Mouse (Mus musculus) right cerebral cortex, postnatal 36 days (tissue): Measurements from ENCODE around the gene Ldb2.

ENCODE experiments used
- DNase-seq, 2 experiments: peaks; one replicate each; pipeline ENCODE4 v3.0.0; 2022; ENCODE audit warnings: low spot score in 2 of 2, mixed read lengths in 1 of 2

Gene Ldb2

DNA sequence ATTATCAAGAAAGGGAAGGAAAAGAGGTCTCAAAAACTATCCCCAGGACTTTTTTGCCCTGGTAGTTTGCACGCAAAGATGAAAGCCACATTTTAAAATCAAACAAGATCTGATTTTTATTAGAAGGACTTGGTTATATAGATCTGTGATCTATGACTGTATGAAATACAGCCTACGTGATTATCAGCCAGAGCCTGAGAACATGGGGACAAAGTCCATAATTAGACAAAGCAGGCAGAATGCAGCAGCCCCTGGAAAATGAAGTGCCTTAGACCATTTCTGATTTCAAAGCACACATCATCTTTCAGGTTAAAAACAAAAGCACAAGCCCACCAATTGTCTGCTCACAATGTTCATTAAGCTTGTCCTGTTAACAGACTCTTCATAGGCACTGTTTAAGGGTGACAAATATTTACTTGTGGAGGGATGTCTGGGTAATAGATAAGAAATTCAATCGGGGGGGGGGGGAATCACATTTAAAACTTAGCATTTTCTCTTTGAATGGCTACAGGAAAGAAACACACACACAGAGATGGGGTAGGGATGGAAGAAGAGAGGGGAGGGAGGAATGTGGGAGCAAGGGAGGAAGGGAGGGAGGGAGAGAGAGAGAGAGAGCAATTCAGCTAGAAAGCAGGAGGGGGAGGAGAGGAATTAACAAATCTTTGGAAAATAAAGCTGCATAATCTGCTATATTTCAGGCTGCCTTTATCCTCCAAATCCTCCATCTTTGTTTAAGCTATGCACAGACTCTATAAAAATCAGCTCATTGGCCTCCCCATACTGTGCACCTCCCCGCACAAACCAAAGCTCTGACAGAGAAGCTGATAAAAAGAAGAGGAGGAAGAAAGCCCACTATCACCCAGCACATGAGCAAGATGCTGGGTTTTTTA is 153.3 kb downstream of the Ldb2 start:
- no peak for DNase-seq

DNA sequence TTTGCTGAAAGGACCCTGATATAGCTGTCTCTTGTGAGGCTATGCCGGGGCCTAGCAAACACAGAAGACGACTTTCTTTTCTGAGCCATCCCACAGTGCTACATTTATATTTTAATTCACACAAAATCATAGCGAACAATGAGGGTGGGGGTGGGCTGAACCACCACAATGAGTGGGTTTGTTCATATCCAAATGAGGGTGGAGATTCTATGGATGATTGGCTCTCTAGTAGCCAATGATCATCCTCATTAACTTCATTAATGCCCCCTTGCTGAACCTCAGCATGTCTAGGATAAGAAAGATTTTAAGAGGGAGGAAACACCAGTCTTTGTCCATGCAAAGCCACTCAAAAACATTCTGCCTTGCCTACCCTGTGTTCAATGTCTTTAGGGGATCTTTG is 156.4 kb downstream of the Ldb2 start:
- DNase-seq: no peak

DNA sequence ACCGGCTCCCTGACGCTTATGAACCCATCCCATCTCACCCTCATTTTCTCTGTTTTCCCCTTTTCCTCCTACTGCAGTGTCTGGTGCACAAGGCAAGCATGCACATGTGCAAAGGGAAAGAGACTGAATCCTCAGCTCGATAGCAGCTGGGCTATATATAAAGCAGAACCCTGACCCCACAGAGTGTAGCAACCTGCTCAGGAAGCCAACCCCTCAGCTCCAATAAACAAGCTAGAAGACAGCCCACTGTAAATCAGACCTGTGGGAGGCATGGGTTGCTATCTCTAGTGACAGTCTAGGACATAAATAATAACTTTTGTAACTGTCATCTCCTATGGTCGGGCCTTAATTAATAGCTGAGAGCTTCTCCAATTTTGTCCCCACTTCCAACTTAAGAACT is 158.4 kb downstream of the Ldb2 start:
- no peak for DNase-seq

DNA sequence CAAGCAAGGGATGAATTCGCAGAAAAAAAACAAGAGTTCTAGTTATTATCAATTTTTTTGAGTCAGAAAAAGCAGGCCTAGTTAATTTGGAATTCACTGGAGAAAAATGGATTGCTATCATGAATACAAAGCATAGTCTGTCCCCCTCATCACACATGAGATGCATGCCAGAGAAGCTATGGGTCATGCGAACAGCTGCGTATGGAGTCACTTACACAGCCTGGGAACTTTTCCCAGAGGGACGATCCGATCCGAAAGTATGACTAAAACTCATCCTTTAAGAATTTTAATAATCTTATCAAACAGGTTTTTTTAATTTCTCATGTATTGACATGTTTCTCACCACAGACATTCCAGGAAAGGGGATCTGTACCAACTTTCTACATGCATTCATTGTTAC is 163.9 kb downstream of the Ldb2 start:
- no peak for DNase-seq

DNA sequence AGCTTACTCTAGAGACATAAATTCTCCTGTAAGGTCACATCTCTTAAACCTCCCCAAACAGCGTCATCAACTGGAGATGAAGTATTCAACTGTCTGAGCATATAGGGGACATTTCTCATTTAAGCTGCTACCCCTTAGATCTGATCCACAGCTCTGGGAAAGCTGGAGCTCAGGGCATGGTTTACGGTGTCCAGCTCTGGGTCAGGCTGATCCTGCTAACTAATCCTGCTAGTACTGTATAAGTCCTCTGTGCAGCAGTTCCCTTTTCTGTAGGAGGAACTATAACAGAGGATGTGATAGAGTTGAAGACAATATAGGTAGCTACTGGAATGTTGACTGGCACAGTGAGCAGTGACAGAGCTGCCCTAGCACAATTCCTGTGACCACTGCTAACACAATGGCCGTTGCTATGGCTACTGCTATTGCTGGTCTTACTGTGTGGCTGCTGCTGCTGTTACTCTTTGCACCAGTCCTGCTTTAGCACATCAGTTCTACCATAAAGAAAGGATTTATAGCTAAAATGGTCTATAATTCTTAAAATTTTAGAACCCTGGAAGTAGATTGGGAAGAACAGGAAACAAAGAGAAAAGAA is 170.3 kb downstream of the Ldb2 start:
- no peak for DNase-seq

DNA sequence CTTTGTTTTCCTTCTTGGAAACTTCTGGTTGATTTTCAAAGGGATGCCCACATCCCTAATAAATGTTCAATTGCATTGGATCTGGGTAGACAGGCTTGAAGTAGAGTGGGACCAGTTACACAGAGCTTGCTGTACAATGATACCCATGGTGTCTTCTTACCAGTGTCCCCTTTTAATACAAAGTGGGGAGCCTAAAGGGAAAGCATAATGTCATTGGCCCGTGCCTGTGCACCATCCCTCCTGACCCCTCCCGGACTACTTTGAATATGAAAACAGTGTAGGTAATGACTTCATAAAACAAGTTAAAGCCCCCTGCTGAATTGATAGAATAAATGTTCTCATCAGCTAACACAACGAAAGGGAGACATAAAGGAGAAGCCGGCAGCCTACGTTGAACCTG is 172.0 kb downstream of the Ldb2 start:
- DNase-seq: no peak

DNA sequence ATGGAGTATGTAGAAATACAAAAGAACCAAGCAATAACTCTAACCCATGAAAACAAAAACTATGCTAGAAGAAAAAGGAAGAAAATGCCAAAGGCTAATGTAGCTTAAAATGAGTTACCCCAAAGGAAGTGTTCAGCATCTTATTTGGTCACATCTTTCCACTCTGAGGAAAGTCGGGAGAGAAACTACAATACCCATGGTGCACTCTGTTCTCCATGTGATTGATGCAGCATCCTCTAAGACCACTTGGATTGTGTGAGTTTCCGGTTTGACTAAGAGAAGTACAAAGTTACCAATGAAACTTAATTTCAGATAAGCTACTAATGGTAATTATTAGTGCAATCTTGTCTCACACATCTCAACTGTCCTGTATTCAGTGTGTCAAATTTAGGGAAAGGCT is 172.6 kb downstream of the Ldb2 start:
- no peak for DNase-seq

DNA sequence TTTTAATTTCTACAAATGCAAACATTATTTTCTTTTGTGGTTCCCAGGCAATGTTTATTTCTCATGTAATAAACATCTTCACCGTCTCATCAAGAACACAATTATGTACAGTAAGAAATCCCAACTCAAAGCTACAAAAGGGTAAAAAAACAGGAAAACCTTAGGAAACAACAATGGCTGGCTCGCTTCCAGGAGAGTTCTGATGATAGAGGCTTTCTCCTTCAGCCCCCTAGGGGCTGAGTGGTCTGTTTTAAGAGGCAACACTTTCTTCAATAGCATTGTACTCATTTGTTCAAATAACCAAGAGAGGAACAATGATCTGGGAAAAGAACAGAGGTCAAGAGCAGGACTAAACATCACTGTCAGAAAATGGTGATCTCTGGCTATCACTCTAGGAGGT is 173.4 kb downstream of the Ldb2 start:
- DNase-seq: no peak

DNA sequence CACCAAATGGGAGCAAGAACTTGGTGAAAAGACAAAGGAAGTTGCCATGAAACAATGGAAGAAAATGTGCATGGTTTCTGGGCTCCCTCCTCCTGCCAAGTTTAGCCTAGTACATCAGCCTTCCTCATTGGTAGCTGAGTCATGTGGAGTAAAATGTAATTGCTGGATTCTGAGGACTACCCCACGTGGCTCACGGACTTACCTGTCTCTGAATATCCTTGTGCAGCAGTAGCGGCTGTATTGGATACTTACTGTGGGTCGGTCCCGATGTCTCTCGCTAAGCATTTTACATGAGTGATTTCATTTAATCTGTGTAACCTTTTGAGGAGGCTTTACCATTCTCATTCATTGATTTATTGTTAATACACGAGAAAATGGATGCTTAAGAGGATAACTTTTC is 183.8 kb downstream of the Ldb2 start:
- no peak for DNase-seq

DNA sequence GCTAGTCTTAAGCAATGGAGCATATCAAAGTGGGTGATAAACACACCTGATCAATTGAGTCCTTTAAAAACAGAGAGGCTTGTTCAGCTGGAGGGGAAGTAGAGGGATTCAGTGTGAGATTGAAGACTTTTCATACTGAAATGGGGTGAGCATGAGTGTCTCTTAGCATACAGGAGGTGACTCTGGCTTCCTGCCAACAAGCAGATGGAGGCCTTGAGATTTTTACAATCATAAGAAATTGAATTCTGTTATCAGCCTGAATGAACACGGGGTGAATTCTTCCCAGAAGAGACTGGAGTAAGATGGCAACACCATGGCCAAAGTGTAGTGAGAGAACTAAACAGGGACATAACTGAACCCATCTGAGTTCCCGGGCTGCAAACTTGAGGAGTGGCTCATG is 190.6 kb downstream of the Ldb2 start:
- DNase-seq: no peak

DNA sequence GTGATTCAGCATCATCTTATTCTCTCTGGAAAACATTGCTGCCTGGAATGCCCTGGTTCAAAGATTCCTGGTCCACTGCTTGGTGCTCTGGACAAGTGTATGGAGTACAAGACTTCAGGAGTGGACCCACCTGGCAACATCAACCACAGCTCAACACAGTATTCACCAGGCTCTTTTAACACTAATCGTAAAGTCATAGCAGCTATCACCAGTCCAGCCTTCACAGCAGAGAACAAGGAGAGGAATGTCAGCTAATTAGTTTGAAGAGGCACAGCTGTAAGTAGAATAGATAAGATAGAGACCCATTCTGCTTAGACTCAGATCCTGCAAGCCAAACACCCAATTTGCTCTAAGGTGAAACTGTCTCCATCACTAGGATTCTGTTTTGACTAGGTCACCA is 198.1 kb downstream of the Ldb2 start:
- no peak for DNase-seq

DNA sequence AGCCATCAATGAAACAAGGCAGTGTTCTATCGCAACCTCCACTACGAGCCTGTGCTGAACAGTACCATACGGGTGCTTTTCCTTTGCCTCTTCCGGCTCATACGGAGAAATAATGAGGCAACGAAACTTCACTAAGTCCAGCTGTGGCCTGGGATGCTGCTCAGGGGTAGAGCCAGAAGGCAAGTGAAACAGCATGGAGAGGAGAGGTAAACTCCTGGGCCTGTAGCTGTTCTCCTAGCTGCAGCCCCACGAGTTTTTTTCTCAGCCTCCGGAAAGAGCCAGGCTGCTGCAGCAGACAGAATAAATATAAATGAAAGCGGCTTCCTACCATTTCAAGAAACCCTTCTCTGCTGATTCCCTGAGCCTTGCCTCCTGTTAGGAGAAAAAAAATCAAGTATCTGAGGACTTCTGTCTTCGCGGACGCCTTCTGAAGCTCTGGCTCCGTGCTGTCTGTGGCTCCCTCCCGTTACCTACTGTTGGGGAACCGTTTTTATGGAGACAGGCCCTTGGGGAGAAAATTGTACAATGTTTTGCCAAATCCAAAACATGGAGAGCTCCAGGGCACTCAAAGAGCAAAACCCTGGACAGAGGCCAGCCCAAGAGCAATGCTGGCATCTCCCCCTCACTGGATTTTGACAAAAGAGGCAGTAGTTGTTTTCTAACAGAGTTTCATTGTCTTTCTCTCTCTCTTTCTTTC is 205.8 kb downstream of the Ldb2 start:
- DNase-seq: peak in 1 of 2 experiments; percentile 18

DNA sequence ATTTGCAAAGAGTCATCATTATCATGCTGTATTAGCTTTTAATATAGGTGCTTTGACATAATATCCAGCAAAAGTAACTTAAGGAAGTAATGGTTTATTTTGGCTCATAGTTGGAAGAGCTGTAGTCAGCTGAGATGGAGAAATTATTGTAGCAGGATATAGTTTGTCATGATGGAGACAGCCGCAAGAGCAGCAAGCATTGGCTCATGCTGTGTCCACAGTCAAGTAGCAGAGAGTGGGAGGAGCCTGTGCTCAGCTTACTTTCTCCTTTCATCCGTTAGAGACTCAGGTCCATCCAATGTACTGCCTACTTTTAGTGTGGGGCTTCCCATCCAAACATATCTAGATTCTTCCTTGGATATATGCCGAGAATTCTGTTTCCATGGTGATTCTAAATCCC is 208.7 kb downstream of the Ldb2 start:
- no peak for DNase-seq

DNA sequence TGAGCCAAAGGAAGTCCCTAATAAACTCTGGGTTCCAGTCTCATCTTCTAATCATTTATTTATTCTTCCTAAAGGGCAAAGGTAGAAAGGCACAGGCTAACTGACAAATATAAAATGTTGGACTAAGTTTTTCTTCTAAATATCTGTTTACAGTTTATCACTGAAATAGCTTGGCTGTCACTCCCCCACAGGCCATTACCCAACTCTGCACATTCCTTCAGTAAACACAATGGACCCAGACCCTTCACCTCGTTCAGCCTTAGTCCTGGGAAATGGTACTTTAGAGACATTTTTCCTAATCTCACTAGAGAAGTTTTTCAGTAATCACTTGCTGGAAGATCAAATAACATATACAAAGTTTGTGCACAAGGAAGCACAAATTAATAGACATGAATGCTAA is 210.2 kb downstream of the Ldb2 start:
- DNase-seq: no peak

DNA sequence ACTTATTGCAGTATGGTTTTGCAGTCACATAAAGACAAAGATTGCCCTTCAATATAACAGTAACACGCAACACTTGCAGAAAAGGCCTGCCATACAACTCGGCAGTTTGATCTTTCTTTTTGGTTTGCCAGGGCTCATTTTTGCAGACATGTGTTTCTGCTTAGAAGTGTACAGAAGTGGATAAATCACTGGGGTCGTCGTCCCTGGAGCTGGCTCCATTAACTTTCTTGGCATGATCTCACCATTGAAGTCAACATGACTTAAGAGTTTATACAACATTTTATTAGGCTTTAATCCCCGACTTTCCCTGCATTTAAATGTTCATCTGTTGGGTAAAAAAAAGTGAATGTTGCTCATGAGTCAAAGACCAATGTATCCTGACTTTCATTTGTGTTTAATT is 212.9 kb downstream of the Ldb2 start:
- no peak for DNase-seq

DNA sequence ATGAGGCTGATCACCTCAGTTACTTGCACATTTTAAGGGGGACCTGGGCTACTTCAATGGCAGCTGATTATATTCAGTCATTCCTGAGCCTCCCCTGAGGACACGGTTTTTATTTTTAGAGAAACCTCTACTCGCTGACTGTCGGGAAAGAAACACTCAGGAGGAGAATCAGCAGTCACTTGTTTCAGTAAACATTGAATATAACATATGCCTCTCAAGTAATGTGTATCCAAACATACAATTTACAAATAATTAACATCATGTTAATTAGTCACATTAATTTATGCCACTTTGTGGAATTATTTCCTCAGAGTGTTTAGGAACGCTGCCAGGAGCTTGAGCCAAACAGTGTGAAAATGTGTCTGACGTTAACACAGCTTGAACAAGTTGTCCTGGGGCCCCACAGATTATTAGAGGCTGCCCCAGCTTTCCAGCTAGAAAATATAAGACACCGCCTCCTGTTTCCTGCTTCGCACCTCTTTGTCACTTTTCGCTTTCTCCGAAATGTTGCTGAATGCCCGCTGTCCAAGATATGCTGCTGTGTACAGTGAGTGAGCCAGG is 219.5 kb downstream of the Ldb2 start:
- no peak for DNase-seq

DNA sequence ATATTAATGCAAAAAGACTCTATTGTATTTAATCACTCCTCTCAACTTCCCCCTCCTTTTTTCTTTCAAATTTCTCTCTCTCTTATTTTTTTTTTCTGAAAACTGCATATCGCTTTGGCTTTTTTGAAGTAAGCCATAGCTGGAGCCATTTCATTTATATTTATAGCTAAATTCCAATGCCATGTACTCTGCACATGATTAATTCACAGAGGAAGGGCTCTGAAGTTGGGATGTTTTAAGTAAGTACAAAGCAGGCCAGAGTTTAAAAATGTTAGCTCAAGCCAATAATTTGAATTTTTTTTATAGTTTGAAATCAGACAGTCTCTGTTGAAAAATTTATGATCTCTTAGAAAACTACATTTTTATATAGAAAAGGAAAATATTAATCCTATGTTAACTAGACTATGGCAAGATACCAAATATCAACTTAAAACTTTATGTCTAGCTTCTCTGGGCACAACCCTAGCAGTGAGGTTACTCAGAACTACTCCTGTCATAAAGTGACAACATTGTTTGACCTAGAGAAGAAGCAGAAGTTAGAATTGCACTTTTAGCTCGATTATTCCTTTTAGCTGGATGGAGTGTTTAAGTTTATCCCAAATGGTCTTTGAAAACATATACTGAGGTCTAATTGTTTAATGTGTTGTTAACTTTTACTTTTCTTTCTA is 222.7 kb downstream of the Ldb2 start:
- DNase-seq: no peak

DNA sequence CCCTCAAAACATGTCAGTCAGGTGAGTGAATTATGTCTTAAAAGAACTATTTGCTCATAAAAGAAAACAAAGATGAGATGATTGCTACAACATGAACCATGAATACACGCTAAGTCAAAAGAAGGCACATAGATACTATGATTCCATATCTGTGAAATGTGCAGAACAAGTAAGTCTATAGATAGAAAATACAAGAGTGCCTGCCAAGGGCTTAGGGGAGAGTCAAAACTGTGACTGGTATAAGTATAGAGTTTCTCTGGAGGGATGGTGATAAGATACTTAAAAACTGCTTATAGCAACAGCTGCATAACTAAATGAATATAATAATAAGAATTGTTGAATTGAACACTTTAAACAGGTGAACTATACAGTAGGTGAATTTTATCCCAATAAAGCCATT is 224.8 kb downstream of the Ldb2 start:
- no peak for DNase-seq

DNA sequence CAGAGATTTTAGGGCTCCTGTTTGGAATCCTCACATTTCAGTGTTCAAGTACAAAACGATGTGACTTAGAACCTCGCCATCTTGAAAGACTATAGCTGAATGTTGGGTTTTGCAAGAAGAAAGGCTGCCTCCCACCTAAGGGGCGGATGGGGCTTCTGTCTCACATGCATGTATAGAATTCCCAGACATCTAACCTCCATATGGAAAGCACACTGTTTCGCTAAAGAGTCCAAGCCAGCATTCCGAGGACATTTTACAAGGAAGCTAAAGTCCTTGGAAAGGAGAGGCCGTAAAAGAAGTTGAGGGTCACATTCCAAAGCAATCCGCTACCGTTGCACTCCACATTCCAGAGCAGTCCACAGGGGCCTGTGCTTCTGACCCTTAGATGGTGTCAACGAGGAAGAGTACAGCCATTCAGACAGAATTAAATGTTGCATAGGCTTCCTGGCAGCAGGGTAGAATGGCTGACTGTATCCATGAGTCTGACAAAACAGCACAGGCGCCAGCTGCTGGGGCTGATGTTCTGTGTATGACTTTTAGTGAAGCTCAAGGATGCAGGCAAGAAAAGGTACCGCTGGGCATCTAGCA is 245.6 kb downstream of the Ldb2 start:
- no peak for DNase-seq

DNA sequence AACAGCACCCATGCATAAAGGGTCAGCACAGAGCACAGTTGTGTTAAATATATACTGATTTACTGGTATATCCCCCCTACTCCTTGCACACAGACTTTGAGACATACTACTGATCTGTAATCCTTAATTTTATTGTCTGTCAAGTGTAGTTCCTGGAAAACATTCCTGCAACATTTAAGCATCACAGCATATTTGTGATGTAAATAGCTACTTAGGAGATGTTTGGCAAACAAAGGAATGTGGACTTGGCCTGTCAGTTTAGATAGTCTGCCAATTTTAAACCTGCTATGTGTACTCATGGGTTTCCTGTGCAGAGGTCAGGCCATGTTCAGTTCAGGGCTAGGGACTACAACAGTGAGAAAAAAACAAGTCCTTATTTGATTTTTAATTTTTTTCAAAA is 246.3 kb downstream of the Ldb2 start:
- DNase-seq: no peak

DNA sequence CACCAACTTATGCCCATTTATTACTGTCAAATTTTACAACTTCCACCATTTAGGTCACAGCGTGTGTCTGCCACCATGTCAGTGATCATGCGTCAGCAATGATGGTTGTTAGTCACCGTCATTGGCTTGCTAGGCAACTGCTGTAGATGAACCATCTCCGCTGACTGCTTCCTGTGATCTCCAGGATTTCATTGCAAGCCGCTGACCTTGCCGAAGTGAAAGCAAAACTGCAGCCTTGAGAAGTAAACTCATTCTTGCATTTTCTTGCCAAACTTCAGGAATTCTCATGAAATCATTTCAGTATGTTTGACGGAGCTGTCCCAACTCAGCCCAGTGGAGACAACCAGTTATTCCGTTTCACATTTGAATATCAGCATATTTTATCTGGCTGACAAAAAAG is 247.4 kb downstream of the Ldb2 start:
- no peak for DNase-seq

DNA sequence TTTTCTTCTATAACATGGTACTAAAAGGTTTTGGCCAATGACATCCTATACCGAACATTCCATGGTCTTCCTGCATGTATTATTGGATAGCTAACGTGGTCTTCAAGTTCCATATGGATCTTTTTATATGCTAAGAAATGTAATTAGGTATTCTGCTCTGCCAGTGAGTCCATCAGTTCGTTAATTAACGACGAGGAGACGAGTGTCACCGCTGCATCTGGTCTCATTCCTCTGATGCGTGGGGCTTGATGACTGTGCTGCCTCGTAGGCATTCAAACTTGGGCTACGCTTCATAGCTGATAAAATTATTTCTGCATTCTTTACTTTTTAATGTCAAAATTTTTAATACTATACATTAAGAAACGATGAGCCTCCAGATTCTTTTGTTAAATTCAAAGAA is 251.0 kb downstream of the Ldb2 start:
- no peak for DNase-seq
